Mouse (Mus musculus): ENCODE results near the gene E2f3.

DNA sequence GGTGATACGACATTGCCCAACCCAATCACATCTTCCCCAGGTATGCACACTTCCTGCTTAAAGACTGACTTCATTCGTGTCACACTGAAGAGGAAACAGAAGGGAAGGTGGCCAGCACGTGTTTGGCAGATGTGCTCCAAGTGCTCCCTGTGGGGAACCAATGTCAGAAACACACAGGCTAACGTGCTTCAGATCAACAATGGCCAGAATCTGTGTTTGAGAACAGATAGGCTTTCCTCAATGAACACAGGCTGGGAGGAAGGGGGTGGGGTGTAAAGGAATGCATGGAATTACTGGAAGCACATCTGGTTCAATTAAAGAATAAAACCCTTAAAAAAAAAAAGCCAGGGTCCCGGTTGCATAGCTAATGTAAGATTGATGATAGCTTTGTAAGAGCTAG lies 15.2 kb upstream of the E2f3 start:
- no peak for TF ChIP-seq POLR2A (IDR thresholded peaks at IDR 0.05; ENCODE audit: low read depth, low read length)
- TF ChIP-seq CTCF (IDR thresholded peaks at IDR 0.05; ENCODE audit: borderline replicate concordance, insufficient read depth, low read length) = no peak
